Mouse (Mus musculus) lung, adult 2 months (tissue): ENCODE data around the gene Emc3. TPM values are rescaled to one million over a fixed set of nuclear protein-coding genes. Genes with fewer than 3 reads are reported as not detected.

Experiments
- DNase-seq: peaks from one replicate; pipeline ENCODE4 v3.0.0; 2022
- H3K4me1 ChIP-seq: fragments of 200-500 bp; 2 replicates; pipeline ENCODE4 v1.6.1; 2011; ENCODE audit warnings: low read length; ENCODE audit not compliant: control insufficient read depth, insufficient read depth
- H3K4me3 ChIP-seq: fragments of 200-500 bp; replicated peaks from 2 replicates; pipeline ENCODE3; 2011; ENCODE audit warnings: low read depth, mild to moderate bottlenecking, control low read depth, low read length; ENCODE audit errors: extremely low read depth
- CTCF ChIP-seq: fragments of 200-500 bp; IDR thresholded peaks from 2 replicates; pipeline ENCODE4 v1.5.1; 2011; ENCODE audit warnings: mild to moderate bottlenecking, low read length, control low read depth; ENCODE audit not compliant: insufficient read depth
- POLR2A ChIP-seq: fragments of 200-500 bp; IDR thresholded peaks from 2 replicates; pipeline ENCODE4 v1.6.1; 2011; ENCODE audit warnings: low read depth, mild to moderate bottlenecking, control low read depth, low read length, borderline replicate concordance; ENCODE audit errors: extremely low read depth
- WGBS: fragments of 180-500 bp; shearing (Covaris S2); methylation state at CpG from one replicate; pipeline ENCODE4 v1.1.7; 2018; 5-methylcytosine and 5-hydroxymethylcytosine counted together
- polyA plus RNA-seq: library from polyadenylated mRNA; depleted of rRNA; stranded (reverse); fragments of >200 nt; gene quantifications from 2 replicates; pipeline ENCODE4 v1.2.3, GENCODE M21; 2012

The Emc3 gene
- polyA plus RNA-seq, 1 experiment: 51.5 TPM

DNA sequence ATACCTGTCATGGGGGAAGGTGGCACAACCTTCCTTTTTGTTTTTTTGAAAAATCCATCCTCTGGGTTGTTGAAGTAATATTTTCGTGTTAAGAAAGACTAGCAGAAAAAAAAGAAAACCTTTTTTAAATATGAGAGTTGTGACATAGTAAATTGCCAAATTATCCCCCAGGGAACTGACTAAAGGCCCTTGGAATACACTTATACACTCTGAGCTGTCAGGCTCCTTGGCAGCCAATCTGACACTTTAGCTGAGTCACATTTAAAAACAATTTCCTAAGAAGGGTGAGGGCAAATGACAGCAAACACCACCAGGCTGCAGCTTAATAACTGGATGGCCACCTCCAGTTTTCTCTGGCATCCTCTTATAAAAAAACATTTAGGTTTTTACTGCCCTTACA, 9.1 kb downstream of the Emc3 start:
- Histone ChIP-seq H3K4me1 (no peaks in the 10 kb centered on the region), H3K4me3 (no peak overlapping the region)
- no peak for TF ChIP-seq POLR2A
- no peak for TF ChIP-seq CTCF
- DNase-seq: no peak
- WGBS: 72% methylated on average over 1 of the region's 1 CpGs

DNA sequence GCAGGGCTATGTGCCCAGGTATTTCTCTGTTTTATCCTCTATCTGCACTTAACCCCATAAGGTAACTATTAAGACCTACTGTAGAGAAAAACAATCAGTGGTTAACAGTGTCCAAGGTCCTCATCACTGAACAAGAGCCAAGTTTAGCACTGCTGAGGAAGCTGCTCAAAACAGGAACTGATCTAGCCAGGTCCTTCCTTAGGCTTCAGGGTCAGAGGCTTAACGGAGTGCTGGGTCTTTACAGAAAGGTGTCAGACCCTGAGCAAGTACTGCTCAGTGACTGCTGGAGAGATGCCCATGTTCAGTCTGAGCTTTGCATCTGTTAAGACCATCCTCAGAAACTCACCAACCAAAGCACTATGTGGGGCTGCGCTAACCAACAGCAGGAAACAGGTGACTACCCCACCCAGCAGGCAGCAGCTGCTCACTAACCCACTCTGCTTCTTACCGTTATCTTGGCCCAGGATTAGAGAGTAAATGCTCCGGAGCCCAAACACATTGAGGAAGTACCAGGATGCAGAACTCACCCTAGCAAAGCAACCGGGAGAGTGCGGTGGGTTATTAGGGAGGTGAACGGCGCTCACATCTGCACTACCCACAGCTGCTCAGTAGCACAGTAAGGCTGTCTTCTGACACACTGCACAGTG, 13.9 kb downstream of the Emc3 start:
- H3K4me1 ChIP-seq: no peaks in the 10 kb centered on the region
- TF ChIP-seq POLR2A: no peak
- no peak for TF ChIP-seq CTCF
- WGBS: 66% methylated on average over 8 of the region's 8 CpGs
- no peak overlapping the region for H3K4me3 ChIP-seq
- DNase-seq: no peak

DNA sequence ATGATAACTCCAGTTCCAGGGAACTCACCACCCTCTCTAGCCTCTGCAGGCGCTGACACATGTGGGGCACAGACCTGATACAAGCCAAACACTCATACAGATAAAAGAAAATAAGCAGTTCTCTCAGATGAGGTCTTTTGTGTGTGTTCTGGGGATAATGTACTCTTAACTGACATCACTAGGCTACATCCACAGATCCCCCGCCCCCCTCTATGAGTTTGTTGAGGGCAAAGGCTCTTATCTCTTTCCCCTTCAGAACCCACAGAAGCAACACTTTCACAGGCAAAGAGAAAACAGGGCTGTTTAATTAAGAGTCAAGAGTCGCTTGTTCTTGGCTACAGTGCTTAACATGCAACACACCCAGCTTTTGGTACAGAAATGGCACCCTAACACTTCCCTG, 16.9 kb downstream of the Emc3 start:
- WGBS: 95% methylated on average over 3 of the region's 3 CpGs
- DNase-seq: no peak

GRCm38 (mm10) chr6:113513944-113514343, 17.5 kb downstream of the Emc3 start:
- 90% methylated on average over 6 of the region's 6 CpGs for WGBS
- DNase-seq: no peak
- no peak for TF ChIP-seq CTCF
- TF ChIP-seq POLR2A: no peak

More for the DNA sequence above, 16.9 kb downstream of the Emc3 start:
- TF ChIP-seq POLR2A: no peak
- no peak for TF ChIP-seq CTCF
- no peak overlapping the region for H3K4me3 ChIP-seq
- no peaks in the 10 kb centered on the region for H3K4me1 ChIP-seq

DNA sequence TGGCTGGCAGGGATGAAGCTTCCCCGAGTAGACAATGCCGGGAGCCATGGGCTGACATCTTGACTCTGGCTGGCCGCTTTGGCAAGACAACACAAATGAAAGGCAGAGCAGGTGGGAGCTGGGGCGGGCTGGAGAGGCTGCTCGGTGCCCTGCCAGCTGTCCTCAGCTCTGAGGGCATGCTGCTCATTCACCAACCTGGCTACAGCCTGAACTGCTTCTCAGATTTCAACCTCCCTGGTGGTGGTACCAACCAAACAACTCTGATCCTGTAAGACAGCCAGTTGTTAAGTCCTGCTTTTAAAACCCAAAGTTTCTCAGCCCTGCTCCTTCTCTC, 22.5 kb downstream of the Emc3 start:
- 39% methylated on average over 5 of the region's 5 CpGs for WGBS
- TF ChIP-seq CTCF: no peak
- no peak for TF ChIP-seq POLR2A
- DNase-seq: no peak
- no peaks in the 10 kb centered on the region for H3K4me1 ChIP-seq
- H3K4me3 ChIP-seq: no peak overlapping the region

More at GRCm38 (mm10) chr6:113513944-113514343, 17.5 kb downstream of the Emc3 start:
- Histone ChIP-seq H3K4me3 (no peak overlapping the region), H3K4me1 (no peaks in the 10 kb centered on the region)

- Histone ChIP-seq H3K4me1 (no peaks in the 10 kb centered on the region), H3K4me3 (no peak overlapping the region)
- no peak for TF ChIP-seq CTCF
- TF ChIP-seq POLR2A: no peak
- WGBS: 53% methylated on average over 7 of the region's 7 CpGs
- DNase-seq: no peak
Measured at GRCm38 (mm10) chr6:113508272-113508946, 23.0 kb downstream of the Emc3 start.

- DNase-seq: no peak
- Histone ChIP-seq H3K4me1 (no peaks in the 10 kb centered on the region), H3K4me3 (no peak overlapping the region)
- TF ChIP-seq POLR2A (no peak), CTCF (no peak)
Measured at GRCm38 (mm10) chr6:113507130-113507529, 24.3 kb downstream of the Emc3 start.

- WGBS: 95% methylated on average over 1 of the region's 1 CpGs
- no peak for DNase-seq
- H3K4me3 ChIP-seq: no peak overlapping the region
- H3K4me1 ChIP-seq: no peaks in the 10 kb centered on the region
- TF ChIP-seq POLR2A (no peak), CTCF (no peak)
Measured at GRCm38 (mm10) chr6:113505689-113506088, 25.8 kb downstream of the Emc3 start.

- DNase-seq: no peak
- Histone ChIP-seq H3K4me3 (no peak overlapping the region), H3K4me1 (no peaks in the 10 kb centered on the region)
- TF ChIP-seq CTCF (no peak), POLR2A (no peak)
- WGBS: 88% methylated on average over 2 of the region's 2 CpGs
Measured at GRCm38 (mm10) chr6:113502801-113503200, 28.7 kb downstream of the Emc3 start.

GRCm38 (mm10) chr6:113501388-113502084, 29.9 kb downstream of the Emc3 start, which contains the start of gene Prrt3:
Gene Prrt3, minus strand, starts transcription at chr6:113501931.
- TF ChIP-seq POLR2A (no peak), CTCF (no peak)
- H3K4me3 ChIP-seq: no peak within 1 kb of the TSS
- DNase-seq: no peak
- H3K4me1 ChIP-seq: no peaks in the 10 kb centered on the region
- WGBS: 7% methylated on average over 32 of the region's 32 CpGs
